Comparison of ENCODE assay signal across 27 mouse cellular contexts in genomic region chr6:24018320-24018719, GRCm38 (mm10). TPM values are rescaled to one million over a fixed set of nuclear protein-coding genes. Genes with fewer than 3 reads are reported as not detected.
DNase-seq lines count a peak whose midpoint lies in the region; ATAC-seq and TF ChIP-seq lines count a peak whose summit lies in the region.
"Had no signal": no experiment of that assay in that cellular context is flagged by ENCODE, and none has a peak within 500 bp of the region (broad histone marks: within the 10 kb centered on the region; RNA-seq: fewer than 3 reads in every experiment).

No protein-coding gene starts in this region.

- no peak overlapping the region for H3K9ac ChIP-seq in heart, postnatal 0 days (replicated peaks; ENCODE audit: low read depth, low read length)
- H3K9ac ChIP-seq in intestine, postnatal 0 days (ENCODE audit: low read depth, low read length): no peak overlapping the region
- H3K9ac ChIP-seq: embryonic facial prominence, embryonic 12.5 days; forebrain, embryonic 15.5 days; heart, embryonic 13.5 days; hindbrain, embryonic 13.5 days had no signal

- intact Hi-C loops in heart, postnatal 36 days (cut with DNase I): no loop called here
- intact Hi-C loops in heart, postnatal 14 days (cut with DNase I): no loop called here
- intact Hi-C loops in heart, postnatal 10 days (cut with DNase I): no loop called here

- peak; percentile 4 to 16 for DNase-seq in heart, adult 18-20 months
- DNase-seq in heart, postnatal 36 days: no peak
- peak; percentile 27 for DNase-seq in heart, postnatal 0 days (ENCODE audit: low spot score)
- DNase-seq in heart, postnatal 14 days: no peak
- peak; percentile 1 to 4 for DNase-seq in heart, postnatal 10 days
- no peak for DNase-seq in lung, adult 2 months
- DNase-seq: adrenal gland, adult 8-10 months; cerebellum, adult 11 months; cerebellum, adult 9-10 months; cerebellum, postnatal 25 days; gastrocnemius, postnatal 10 days; kidney, adult 8-10 months had no signal

- no peak overlapping the region for H3K27ac ChIP-seq in heart, postnatal 0 days (ENCODE audit: low read depth)
- no peak overlapping the region for H3K27ac ChIP-seq in intestine, postnatal 0 days (ENCODE audit: low read depth, low read length)
- H3K27ac ChIP-seq: embryonic facial prominence, embryonic 12.5 days; forebrain, embryonic 15.5 days; heart, embryonic 13.5 days; hindbrain, embryonic 13.5 days; hindbrain, postnatal 0 days had no signal

- no peak; the same call in 1 of the 2 replicates for ATAC-seq in heart, postnatal 0 days (ENCODE audit: insufficient read depth, low read depth)
- ATAC-seq in intestine, postnatal 0 days: peak; percentile 82
- ATAC-seq: forebrain, embryonic 15.5 days; hindbrain, postnatal 0 days; Patski had no signal

- TF ChIP-seq CTCF in heart, postnatal 0 days (IDR thresholded peaks at IDR 0.05; ENCODE audit: low read depth): no peak
- no peak for TF ChIP-seq CTCF in intestine, postnatal 0 days (IDR thresholded peaks at IDR 0.05; ENCODE audit: low read depth)
- no peak for TF ChIP-seq CTCF in lung, adult 2 months (IDR thresholded peaks at IDR 0.05; ENCODE audit: insufficient read depth, low read length)

- TF ChIP-seq POLR2A in lung, adult 2 months (IDR thresholded peaks at IDR 0.05; ENCODE audit: borderline replicate concordance, extremely low read depth, low read depth, low read length): no peak

- H3K4me2 ChIP-seq in heart, postnatal 0 days (ENCODE audit: low read depth, low read length): no peak overlapping the region
- no peak overlapping the region for H3K4me2 ChIP-seq in intestine, postnatal 0 days (replicated peaks; ENCODE audit: low read depth)
- H3K4me2 ChIP-seq: embryonic facial prominence, embryonic 12.5 days; forebrain, embryonic 15.5 days; heart, embryonic 13.5 days; hindbrain, embryonic 13.5 days had no signal

- H3K27me3 ChIP-seq in heart, postnatal 0 days (ENCODE audit: control insufficient read depth, insufficient read depth, low read length): no peaks in the 10 kb centered on the region
- no peaks in the 10 kb centered on the region for H3K27me3 ChIP-seq in intestine, postnatal 0 days (replicated peaks; ENCODE audit: control insufficient read depth, insufficient read depth, low read length)
- H3K27me3 ChIP-seq: CH12.LX; embryonic facial prominence, embryonic 12.5 days; forebrain, embryonic 15.5 days; heart, embryonic 13.5 days; hindbrain, embryonic 13.5 days; Patski had no signal

- peaks cover 8% of the 10 kb centered on the region; the same call in 1 of the 2 replicates for H3K9me3 ChIP-seq in heart, postnatal 0 days (replicated peaks; ENCODE audit: control insufficient read depth, low read length)
- H3K9me3 ChIP-seq in intestine, postnatal 0 days (ENCODE audit: control insufficient read depth): no peaks in the 10 kb centered on the region
- H3K9me3 ChIP-seq: embryonic facial prominence, embryonic 12.5 days; forebrain, embryonic 15.5 days; heart, embryonic 13.5 days had no signal

- TF ChIP-seq EP300 in heart, postnatal 0 days (IDR thresholded peaks at IDR 0.05; ENCODE audit: low read depth): no peak

- WGBS in heart, postnatal 0 days: 22% methylated on average over 5 of the region's 5 CpGs
- 56% methylated on average over 5 of the region's 5 CpGs for WGBS in intestine, postnatal 0 days
- 31% methylated on average over 5 of the region's 5 CpGs for WGBS in lung, adult 2 months

- no peaks in the 10 kb centered on the region for H3K36me3 ChIP-seq in heart, postnatal 0 days (replicated peaks; ENCODE audit: control insufficient read depth, insufficient read depth, low read length)
- no peaks in the 10 kb centered on the region for H3K36me3 ChIP-seq in intestine, postnatal 0 days (ENCODE audit: control insufficient read depth, insufficient read depth)
- H3K36me3 ChIP-seq: embryonic facial prominence, embryonic 12.5 days; forebrain, embryonic 15.5 days; heart, embryonic 13.5 days; hindbrain, embryonic 13.5 days had no signal

- H3K4me1 ChIP-seq in heart, postnatal 0 days (ENCODE audit: control insufficient read depth, insufficient read depth): no peaks in the 10 kb centered on the region
- no peaks in the 10 kb centered on the region for H3K4me1 ChIP-seq in intestine, postnatal 0 days (replicated peaks; ENCODE audit: control insufficient read depth, insufficient read depth, low read length)
- no peaks in the 10 kb centered on the region for H3K4me1 ChIP-seq in lung, adult 2 months (ENCODE audit: control insufficient read depth, insufficient read depth, low read length)
- H3K4me1 ChIP-seq: embryonic facial prominence, embryonic 12.5 days; forebrain, embryonic 15.5 days; hindbrain, embryonic 13.5 days had no signal

- no peak overlapping the region for H3K4me3 ChIP-seq in heart, postnatal 0 days (ENCODE audit: low read depth, low read length)
- no peak overlapping the region for H3K4me3 ChIP-seq in intestine, postnatal 0 days (ENCODE audit: low read depth, low read length)
- no peak overlapping the region for H3K4me3 ChIP-seq in lung, adult 2 months (replicated peaks; ENCODE audit: extremely low read depth, low read depth, low read length)
- H3K4me3 ChIP-seq: embryonic facial prominence, embryonic 12.5 days; forebrain, embryonic 15.5 days; heart, embryonic 13.5 days; hindbrain, embryonic 13.5 days had no signal

RNA-seq across cellular contexts. Expression of gene Tas2r118, which starts 48.5 kb away (rescaled TPM):
- total RNA-seq in heart, adult 18-20 months (2021): not detected
- not detected for total RNA-seq in heart, postnatal 36 days (2021)
- not detected in 2 replicates for total RNA-seq in heart, postnatal 0 days (2014; rRNA removed; ENCODE audit: low replicate concordance)
- polyA plus RNA-seq in heart, postnatal 0 days (2015; fragmentation: Nextera tagmentation; extraction: Ambion mirVana): not detected in 2 replicates
- not detected for total RNA-seq in heart, postnatal 14 days (2021)
- total RNA-seq in heart, postnatal 10 days (2021): not detected
- polyA plus RNA-seq in intestine, postnatal 0 days (2015; fragmentation: Nextera tagmentation; extraction: Ambion mirVana): not detected in 2 replicates
- polyA plus RNA-seq in lung, adult 2 months (2012; rRNA removed): not detected in 2 replicates
- total RNA-seq: adrenal gland, adult 8-10 months; adrenal gland, postnatal 4 days; CH12.LX; gastrocnemius, postnatal 10 days; gastrocnemius, postnatal 4 days; hematopoietic stem cell, adult 5-6 weeks; hindbrain, postnatal 0 days had no signal
- polyA plus RNA-seq: brain, embryonic 14.5 days; cortical plate, adult 2 months; embryonic facial prominence, embryonic 12.5 days; forebrain, embryonic 11.5 days; forebrain, embryonic 15.5 days; heart, embryonic 13.5 days; hindbrain, embryonic 13.5 days; hindbrain, postnatal 0 days; intestine, embryonic 14.5 days; Patski had no signal

Comparison
In these comparisons a context has a peak if more than half of its experiments do, and no peak if none do; other contexts are left out.
1. DNase-seq: peak in heart, adult 18-20 months (2 of 2), heart, postnatal 0 days (single experiment) and heart, postnatal 10 days (2 of 2); none in heart, postnatal 36 days (0 of 2), heart, postnatal 14 days (0 of 2) and lung, adult 2 months (single experiment).